Mouse (Mus musculus) embryo, embryonic 9.5 days (tissue): ENCODE results near the gene Trpv2.
A peak's percentile ranks its signal among the peaks of the same experiment; 100 is the strongest.

ENCODE experiments used
- DNase-seq: peaks from one replicate; pipeline ENCODE4 v3.0.0-alpha.2; 2017; ENCODE audit errors: extremely low spot score

The Trpv2 gene

DNA sequence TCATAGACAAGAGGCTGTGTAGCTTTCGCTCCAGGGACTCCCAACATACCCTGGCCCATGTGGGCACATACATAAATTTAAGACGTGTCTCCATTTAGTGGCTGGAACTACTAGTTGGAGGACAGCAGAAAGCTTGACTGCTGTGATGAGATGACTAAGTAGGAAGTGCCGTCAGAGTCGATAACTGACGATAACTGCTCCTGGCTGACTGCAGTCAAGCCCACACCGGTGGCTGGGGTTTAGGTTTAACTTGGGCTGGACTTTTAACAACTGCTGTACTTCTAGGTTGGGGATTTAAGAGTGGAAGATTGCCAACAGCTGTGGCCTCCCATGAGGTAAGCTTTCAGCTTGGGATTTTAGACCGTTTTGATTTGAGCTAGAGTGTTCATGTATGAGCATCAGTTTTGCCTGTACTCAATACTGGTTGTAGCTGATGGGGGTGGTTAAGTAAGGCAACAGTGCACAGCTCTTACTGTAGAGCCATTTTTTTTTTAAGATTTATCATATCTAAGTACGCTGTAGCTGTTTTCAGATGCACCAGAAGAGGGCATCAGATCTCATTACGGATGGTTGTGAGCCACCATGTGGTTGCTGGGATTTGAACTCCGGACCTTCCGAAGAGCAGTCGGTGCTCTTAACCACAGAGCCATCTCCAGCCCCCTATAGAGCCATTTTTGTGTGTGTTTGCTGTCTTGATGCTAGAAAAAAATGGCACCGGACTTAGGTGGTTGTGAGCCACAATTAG, 29.2 kb downstream of the Trpv2 start:
- DNase-seq: peak; percentile 46

DNA sequence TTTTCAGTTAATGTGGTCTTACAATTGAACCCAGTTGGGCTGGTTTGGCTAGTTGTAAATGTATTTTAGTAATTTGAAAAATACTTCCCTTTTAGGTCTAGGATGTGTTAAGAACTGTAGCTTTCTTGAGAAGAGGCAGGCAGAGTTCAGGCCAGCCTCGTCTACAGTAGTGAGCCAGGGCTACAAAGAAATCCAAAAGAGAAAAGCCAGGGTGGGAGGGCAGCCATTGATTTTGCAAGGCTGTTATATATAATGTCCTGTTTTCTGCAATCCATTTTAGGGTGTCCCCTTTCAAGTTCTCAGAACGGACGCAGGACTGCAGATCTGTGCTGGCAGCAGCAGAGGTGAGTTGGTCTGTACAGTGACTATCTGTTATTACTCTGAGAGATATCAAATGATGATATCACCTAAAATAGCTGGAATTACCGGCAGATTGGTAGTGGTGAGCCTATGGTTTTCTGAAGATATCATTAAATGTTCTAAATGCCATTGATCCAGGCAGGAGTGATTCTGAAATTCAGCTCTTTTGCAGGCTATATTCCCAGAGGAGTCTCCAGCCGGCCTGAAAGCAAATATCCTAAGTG, 29.9 kb downstream of the Trpv2 start:
- no peak for DNase-seq

DNA sequence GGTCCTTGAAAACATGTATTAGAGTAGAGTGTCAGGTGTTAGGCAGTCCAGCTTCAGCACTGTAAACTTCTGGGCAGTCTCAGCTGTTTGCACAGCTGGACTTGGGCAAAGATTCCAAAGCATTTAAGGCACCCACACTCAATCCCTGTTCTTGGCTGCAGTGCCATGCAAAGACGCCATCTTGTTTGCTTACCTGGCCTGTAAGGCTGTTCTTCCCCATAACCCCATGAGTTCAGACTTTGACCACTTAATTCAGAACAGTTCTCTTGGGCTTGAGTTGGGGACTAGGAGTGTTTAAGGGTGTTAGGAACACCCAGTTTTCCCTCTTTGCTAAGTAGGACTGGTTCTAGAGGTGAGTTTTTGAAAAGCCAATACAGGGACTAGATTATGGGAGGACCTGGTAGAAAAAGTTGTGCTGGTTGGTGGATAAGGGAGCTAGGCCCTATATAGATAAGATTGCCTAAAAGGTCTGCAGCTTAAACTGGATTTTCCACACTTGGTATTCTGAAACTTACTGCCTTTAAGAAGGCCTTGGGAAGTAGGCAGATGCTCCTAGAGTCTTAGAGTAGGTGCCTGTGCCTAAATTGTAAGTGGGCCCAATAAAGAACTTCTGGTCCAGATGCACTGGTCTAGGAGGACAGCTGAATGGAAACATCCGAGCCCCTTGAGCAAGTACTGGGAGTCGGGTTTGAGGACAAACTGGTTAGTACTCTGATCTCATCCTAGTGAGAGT, 30.8 kb downstream of the Trpv2 start:
- no peak for DNase-seq

DNA sequence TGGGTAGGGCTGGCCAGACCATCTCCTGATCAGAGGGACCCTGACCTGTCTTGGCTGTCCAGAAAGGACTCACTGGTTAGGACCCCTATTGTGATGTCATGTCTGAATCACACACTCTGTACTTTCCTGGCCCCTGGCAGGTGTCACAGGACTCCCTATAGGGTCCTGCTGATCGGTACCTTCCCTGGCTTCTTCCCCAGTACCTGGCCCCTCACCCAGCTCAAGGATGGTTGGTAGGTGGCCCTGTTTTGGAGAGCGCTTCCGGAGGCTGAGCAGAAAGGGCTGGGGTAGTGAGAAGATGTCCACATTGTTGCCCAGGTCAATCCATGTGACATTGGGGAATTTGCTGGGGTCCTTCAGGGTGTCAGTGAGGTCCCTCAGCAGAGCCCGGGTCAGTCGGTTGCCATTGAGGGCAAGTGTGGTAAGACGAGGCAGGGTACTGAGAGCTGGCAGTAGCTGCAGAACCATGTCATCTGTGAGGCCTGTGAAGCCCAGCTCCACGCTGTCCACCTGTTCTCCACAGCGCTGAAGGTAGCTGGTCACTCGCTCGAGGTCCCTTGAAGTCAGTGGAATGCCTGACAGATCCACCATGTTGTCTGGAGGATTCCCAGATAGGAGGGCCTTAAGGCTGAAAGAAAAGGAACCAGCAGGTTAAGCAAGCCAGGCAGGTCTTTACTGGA, 31.5 kb downstream of the Trpv2 start:
- DNase-seq: peak; percentile 73

DNA sequence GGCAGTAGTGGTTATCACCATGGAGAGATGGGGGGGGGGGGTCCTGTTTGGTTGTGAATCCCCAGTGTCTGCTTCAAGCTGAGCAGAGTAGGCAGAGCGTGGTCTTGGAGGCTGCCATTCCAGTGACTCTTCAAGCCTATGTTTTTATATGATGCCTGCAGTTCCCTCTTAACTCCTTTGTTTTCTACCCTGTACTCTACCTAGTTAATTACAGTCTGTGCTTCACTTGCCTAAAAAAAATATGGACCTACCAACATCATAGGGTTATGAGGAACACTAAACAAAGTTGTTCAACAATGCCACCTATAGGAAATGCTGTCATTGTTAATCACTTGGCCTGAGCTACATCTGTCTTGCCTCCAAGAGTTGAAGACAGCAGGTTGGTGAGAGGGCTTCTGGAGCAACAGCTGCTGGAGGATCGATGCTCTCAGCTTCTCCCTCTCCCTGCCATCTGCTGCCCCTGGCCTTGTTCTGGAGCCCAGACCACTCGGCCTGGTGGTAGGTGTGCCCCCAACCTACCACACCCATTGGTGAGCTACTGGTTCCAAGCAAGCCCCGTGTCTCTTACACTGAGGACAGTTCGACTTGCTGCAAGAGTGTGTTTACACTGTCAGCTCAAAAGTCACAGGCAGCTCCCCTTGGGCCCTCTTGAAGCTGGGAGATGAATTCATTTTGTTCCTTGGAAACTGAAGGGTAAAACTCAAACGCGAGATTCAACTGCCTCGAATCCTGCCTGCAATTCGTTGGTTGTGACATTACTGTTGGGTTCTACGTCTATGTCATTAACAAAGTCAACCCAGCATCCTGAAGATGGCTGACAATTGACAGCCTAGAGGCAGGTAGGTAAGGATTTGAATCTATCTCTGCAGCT, 32.2 kb downstream of the Trpv2 start:
- peak; percentile 66 for DNase-seq

DNA sequence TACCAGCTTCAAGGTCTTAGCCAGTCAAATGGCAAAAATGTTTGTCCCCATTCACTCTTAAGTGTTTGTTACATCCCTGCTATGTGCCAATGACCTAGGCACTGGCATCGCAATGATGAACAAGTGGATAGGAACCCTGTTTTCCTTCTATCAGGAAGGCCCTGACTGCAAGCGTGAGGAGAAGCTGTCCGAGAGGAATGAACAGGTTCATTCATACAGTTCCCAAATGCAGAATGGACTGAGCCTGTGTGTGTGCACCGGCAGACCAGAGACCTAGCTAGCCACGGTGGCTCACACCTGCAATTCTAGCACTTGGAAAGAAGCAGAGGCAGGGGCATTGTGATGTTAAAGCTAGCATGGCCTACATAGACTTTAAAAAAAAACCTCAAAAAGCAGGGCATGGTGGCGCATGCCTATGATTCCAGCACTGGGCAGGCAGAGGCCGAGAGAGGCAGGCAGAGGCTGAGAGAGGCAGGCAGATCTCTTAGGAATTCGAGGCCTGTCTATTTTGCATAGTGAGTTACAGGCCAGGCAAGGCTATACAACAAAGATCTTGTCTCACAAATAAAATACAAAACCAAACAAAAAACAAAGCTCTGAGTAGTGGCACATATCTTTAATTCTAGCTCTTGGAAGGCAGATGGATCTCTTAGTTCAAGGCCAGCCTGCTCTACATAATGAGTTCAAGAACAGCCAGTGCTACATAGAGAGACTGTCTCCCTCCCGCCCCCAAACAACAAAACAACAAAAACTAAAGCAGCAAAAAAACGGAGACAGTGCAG, 33.1 kb downstream of the Trpv2 start:
- DNase-seq: peak; percentile 34

DNA sequence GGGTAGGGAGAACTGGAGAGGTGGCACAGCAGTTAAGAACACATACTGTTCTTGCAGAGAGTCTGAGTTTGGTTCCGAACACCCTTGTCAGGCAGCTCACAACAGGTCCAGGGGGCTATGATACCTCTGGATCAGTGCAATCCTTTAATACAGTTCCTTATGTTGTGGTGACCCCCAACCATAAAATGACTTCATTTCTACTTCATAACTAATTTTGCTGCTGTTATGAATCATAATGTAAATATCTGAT, 33.6 kb downstream of the Trpv2 start:
- no peak for DNase-seq

DNA sequence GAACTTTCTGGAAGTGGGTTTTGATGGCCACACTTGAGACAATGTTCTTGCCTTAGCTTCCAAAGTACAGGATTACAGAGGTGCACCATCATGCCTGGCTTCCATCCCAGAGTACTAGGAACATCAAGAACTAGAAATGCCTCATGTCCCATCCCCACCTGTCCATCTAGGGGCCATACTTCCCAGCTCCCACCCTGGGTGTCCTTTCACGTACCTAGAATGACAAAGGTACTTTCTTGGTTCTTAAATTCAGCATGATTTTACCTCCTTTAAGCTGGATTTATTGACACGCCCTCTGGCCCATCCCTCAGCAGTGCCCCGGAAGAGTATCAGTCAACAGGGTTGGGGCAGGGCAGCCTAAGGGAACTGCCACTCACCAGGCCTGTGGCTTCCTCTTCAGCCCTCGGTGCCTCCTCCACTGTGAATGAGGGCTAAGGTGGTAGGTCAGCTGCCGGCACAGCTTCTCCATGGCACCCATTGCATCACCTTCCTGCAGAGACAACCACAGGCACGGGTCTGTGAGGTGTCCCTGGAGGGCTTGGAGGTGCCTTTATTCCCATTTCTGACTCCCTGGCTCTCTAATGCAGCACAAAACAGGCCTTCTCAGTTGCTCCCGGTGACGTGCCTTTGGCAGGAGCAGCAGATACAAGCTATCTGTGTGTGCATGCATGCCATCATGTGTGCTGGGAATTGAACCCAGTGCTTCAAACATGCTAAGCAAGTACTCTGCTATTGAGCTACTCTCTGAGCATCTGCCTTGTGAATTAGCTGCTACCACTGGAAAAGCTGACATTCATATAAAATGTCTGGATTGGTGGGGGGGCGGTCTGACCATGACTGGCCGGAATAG, 34.8 kb downstream of the Trpv2 start:
- DNase-seq: peak; percentile 17

DNA sequence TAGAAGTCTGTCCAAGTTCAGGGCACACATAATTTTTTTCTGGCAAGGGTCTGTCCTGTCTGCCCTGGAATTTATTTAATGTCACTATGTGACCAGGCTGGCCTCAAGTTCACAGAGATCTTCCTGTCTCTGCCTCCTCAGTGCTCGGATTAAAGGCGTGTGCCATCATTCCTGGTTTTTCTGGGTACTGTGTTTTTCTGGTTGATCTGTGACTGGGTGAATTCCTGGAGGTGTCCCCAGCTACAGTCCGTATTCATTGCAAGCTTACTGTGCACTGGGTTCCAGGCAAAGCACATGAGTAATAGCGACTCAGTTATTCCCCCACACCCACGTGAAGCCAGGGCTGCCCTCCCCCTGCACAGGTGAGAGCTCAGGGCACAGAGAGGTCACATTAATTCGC, 36.0 kb downstream of the Trpv2 start:
- DNase-seq: no peak

DNA sequence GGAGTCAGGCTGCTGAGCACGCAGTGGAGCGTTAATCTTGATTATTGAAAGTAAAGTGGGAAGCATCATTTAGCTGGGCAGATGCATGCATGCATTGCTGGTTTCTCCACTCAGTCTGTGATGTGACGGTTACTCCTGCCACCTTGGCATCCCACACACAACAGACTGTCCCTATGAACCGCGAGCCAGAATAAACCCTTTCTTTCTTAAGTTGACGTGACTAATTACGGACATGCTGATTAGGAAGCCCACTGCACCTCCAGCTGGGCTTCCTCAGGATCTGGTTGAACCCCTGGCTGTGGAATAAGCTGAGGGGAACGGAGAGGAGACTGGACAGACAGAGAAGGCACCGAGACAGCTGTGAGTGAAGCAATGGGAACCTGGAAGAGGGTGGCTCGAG, 38.3 kb downstream of the Trpv2 start:
- no peak for DNase-seq

DNA sequence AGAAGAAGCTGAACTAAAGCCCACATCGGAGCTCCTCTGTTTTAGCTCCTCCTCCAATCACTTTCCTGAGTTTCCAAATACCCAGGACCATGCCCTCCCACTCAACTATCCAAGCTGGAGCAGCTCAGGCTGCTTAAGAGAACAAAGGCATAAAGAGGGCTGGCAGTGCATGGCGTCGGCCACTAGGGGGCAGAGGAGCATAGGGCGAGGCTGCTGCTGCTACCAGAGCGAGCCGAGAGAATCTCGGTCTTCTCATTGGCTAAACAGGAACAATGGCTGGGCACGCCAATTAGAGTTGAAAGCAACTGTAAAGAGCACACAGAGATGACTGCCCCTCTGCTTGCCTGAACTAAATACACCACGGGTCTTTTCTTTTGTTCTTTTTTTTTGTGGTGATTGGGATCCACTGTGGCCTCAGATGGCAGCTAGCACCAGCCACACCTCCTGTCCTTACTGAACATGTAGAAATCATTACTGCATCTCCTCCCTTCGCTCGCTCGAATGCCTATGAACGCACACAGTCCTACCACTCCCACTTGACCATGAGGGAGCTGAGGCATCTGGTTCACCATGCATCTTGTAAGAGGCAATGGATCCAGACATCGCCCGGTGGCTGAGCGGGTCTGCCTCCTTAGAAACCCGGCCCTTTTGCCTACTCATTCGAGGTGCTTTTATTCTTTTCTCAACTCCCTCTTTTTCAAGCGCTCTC, 39.5 kb downstream of the Trpv2 start:
- peak; percentile 96 for DNase-seq

DNA sequence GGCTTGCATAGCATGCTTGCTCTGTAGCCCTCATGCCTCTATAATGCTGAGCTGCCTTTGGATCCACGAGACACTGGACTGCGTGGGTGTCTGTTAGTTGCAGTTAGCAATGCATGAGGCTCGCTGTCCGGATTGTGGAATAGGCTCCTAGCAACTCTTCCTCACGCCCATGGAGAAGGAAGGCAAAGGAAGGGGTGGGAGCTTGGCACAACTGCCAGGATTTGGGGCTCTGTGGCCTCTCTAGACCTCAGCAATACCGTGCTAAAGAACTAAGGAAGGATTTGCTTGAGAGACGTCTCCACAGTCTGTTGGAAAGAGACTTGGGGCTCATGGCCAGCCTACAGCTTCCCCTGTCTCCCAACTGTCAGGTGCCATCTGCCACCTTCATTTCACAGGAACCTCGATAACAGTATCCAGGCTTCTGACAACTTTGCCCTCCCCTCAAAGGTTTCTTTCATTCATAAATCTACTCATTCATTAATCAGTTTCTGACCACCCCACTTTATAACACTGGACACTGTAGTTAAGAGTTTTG, 40.7 kb downstream of the Trpv2 start:
- no peak for DNase-seq

DNA sequence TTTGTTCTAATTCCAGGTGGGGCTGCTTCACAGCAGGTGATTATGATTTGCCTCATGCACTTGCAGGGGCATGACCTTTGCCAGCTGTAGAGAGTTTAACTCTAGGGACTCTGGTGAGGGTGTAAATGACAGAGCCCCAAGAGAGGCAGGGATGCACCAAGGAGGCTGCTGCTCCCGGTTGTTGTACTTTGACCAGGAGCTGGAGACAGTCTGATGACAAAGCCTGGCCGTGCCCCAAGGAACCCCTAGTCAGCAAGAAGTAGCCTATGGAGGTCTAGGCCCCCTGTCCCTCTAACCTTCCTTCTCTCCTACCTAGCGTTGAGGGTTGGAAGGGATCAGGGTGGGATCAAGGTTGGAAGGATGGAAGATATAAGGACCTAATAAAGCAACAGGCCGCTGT, 41.2 kb downstream of the Trpv2 start:
- DNase-seq: no peak

DNA sequence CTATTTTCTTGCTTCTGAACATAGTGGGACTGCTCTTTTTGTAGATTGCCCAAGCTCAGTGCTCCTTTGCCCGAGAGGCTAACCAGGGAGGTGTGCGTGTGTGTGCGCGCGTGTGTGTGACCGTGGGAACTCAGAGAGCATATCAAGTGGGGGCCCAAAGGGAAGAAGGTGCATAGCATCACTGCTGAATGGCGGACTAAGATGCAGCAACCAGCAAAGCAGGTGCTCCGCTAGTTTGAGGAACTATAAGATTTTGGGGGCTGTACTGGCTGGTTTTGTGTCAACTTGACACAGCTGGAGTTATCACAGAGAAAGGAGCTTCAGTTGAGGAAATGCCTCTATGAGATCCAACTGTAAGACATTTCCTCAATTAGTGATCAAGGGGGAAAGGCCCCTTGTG, 46.8 kb downstream of the Trpv2 start:
- DNase-seq: no peak

DNA sequence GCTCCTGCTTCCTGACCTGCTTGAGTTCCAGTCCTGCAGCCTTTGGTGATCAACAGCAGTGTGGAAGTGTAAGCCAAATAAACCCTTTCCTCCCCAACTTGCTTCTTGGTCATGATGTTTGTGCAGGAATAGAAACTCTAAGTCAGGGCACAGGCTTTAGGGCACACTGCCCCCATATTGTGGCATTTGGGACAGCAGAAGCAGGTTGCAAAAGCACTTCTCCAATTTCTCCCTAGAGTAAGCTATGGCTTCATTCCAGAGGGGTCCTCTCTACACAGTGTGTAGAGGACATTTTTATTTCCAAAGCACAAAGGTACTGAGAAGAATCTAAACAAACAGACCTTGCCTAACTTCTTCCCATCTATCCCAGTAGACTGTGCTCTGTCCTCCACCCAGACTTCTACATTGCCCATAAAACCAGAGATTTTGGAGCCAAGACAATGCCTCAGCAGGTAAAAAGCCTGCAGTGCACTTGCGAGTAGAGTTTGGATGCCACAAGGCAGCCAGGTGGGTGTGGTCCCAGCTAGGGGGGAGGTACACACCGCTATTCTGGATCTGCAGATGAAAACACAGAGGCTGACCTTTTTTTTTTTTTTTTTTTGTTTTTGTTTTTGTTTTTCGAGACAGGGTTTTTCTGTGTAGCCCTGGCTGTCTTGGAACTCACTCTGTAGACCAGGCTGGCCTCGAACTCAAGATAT, 47.4 kb downstream of the Trpv2 start:
- no peak for DNase-seq

DNA sequence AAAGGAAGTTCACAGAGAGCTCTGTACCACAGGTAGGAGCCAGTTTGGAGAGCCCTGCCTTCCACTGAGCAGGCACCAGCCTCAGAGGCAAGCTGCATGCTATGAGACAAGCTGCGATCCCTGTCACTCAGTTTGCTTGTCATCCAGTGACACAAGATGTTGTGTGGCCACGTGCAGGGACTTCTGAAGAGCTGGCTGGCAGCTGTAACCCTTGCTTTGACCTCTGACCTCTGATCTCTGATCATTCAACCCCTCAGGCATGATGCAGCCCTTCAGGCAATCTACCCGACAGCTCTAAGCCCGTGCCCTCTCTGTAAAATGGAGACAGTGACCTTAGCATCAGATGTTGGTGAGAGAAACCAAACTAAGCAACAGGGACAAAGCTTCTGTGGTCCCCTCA, 48.6 kb downstream of the Trpv2 start:
- DNase-seq: peak; percentile 52

DNA sequence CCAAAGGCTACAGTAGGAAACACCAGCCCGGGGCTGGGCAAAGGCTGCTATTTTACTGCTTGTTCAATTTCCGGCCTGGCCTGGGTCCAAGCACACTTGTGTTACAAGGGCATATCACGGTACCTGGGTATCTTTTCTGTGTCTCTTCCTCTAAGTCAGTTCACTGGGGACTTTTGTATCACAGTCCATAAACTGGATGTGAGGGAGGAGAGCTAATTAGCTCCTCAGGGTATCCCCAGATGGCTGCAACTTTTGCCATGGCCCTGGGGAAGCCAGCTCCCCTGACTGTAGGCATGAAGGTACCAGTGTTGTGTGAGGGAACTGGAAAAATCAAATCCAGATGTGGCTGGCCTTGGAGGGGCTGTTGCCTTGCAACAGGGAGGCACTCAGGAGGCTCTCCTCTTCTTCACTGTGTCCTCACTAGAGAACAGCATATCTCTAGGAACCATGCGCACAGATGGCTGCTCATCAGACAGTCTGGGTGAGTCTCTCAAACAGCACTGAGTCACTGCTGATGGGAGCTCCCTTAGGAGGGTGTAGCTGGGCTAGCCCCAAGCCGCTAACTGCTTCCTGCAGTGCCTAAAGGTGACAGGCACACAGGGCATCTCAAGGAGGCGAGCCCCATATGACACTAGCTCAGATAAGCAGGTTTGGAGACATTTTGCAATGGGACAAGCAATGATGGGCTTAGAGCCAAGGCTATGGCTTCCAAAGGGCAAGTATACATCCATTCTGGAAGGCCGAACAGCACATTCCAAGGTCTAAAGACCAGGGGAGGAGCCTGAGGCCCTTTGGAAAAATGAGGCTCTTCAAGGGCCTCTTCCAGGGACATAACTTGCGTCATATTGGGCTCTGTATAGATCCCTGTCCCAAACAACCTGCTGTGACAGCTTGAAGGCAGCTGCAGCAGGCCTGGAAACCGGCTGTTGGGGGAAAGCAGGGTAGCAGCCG, 50.3 kb downstream of the Trpv2 start:
- DNase-seq: peak; percentile 28
